Mouse (Mus musculus): ENCODE measurements around the gene Trim8. TPM values are rescaled to one million over a fixed set of nuclear protein-coding genes. Genes with fewer than 3 reads are reported as not detected.

Trim8 gene
- polyA plus RNA-seq, 1 experiment: 63.0 TPM

DNA sequence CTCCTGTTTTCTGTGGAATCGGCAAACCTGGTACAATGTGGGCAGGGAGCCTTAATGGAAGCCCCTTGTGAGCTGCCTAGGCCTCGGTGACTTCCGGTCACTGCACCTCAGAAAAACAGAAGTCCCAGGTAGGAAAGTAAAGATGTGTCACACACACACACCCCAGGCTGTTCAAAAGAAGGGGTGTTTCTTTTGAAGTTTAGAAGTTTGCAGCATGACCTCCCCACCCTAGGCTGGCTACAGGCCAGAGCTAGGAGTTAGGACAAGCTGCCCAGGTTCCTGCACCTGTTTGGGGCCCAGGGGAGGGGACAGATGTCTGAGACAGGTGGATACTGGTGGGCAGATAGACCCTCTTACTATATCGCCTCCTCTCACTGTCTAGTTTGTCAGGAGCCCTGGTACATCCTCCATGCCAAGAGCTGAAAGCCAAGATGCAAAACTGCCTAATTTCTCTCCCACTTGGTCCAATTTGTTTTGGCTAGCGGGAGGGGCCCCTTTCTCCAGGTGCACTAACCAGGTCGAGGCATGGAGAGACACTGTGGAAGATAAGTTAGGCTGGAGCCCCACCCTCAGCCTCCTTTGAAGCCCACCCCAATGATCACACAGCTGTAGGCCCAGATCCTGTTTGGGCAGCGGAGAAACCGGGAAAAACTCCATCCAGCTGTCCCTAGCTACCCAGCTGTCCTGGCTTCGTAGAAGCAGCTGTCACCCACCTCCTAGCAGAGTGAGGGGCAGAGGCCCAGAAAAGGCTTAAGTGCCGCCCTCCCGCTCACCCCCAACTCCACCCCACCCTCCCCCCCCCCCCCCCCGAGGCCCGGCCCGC lies 16.2 kb downstream of the Trim8 start:
- peak; percentile 60 for DNase-seq (ENCODE audit: low read depth)
- no peak for TF ChIP-seq CTCF (IDR thresholded peaks at IDR 0.05; ENCODE audit: borderline replicate concordance, extremely low read depth, insufficient read depth, insufficient read length)
- TF ChIP-seq POLR2A (IDR thresholded peaks at IDR 0.05; ENCODE audit: borderline replicate concordance, extremely low read depth, insufficient read depth, insufficient read length, poor library complexity, severe bottlenecking): no peak

DNA sequence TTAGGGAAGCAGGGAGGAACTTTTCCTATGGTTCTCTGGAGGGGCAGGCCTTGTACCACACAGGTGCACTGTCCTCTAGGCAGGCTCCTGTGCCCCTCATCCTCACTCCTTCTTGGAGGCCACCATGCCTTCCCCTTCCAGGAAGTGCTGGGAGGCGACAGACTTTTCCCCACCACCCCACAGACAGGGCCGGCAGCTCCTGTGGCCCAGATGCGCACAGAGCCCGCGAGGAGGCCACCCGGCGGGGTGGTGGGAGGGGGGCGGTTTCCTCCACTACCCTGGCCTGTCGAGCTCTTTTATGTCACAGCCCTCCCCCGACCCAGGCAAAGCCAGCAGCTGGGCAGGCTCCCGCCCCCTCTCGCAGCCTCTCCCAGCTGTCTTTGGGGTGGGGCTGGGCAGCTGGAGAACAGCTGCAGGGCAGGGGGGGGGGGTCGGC lies 16.9 kb downstream of the Trim8 start:
- peak; percentile 72 for DNase-seq (ENCODE audit: low read depth)
- TF ChIP-seq CTCF (IDR thresholded peaks at IDR 0.05; ENCODE audit: borderline replicate concordance, extremely low read depth, insufficient read depth, insufficient read length): no peak
- no peak for TF ChIP-seq POLR2A (IDR thresholded peaks at IDR 0.05; ENCODE audit: borderline replicate concordance, extremely low read depth, insufficient read depth, insufficient read length, poor library complexity, severe bottlenecking)

DNA sequence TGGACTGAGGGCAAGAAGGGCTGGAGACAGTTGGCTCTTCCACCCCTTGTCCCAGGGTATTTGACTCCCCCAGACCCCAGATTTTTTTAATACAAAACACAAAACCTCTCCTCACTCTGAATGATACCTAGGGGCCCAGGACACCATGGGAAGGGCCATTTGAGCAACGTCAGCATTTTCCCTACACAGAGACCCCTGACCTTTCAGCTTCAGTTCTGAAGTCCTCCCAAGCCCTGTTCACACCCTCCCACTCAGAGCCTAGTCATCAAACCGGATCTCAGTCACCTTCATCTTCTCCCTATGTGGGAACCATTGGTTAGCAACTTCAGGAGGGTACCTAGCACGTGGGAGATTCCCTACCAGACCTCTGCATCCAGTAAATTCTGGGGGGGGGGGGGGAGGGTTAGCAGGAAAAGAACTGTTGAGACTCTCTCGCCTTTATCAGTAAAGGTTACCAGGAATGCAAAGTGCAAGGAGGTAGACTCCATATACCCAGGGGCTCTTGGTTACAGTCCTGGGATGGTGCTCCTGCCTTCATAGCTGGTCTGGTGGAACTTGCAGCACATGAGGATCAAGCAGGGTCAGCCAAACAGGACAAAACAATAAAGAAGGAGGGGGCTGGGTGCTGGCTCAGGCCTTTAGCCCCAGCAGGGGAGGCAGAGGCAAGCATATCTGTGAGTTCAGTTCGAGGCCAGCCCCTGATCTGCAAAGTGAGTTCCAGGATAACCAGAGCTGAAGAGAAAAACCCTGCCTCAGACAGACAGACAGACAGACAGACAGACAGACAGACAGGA lies 17.5 kb downstream of the Trim8 start:
- TF ChIP-seq POLR2A (IDR thresholded peaks at IDR 0.05; ENCODE audit: borderline replicate concordance, extremely low read depth, insufficient read depth, insufficient read length, poor library complexity, severe bottlenecking): no peak
- no peak for TF ChIP-seq CTCF (IDR thresholded peaks at IDR 0.05; ENCODE audit: borderline replicate concordance, extremely low read depth, insufficient read depth, insufficient read length)

DNA sequence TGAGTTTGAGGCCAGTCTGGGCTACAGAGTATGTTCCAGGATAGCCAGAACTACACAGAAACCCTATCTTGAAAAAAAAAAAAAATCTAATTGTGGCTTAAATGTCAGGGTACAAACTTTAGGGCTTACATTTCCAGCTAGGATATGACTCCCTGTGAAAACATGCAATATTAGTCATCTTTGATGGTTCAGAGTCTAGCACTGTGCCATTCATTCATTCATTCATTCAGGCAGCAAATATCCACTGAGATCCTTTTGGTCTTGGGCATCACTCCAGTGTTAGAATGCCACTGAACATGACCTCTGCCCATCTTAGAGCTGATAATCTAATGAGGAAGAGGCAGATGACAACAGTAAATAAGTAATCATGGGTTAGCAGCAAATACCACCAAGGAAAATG lies 20.2 kb downstream of the Trim8 start:
- TF ChIP-seq CTCF (IDR thresholded peaks at IDR 0.05; ENCODE audit: borderline replicate concordance, extremely low read depth, insufficient read depth, insufficient read length): no peak
- TF ChIP-seq POLR2A (IDR thresholded peaks at IDR 0.05; ENCODE audit: borderline replicate concordance, extremely low read depth, insufficient read depth, insufficient read length, poor library complexity, severe bottlenecking): no peak
- no peak for DNase-seq (ENCODE audit: low read depth)

More for the DNA sequence above, 17.5 kb downstream of the Trim8 start:
- DNase-seq (ENCODE audit: low read depth): no peak

DNA sequence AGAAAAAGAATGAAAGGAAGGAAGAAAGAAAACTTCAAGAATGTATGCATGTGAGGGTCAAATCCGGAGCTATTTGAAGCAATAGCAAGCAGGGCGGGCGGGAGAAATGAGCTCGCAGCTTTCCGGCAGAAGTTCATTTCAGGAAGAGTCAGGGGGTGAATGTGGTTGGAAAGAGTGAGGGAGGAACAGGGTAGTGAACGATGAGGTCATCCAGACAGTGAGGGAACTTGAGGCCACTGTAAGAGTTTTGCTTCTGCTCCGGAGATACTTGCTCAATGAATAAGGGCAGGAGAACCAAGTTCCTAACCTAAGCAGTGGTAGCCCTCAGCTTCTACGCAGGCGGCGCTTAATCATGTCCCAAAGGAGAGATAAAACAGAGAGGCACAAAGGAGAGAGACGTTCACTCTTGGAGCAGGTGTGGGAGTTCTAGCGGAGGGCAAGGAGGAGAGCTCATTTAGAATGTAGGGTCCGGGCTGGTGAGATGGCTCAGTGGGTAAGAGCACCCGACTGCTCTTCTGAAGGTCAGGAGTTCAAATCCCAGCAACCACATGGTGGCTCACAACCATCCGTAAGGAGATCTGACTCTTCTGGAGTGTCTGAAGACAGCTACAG lies 21.0 kb downstream of the Trim8 start:
- TF ChIP-seq POLR2A (IDR thresholded peaks at IDR 0.05; ENCODE audit: borderline replicate concordance, extremely low read depth, insufficient read depth, insufficient read length, poor library complexity, severe bottlenecking): no peak
- TF ChIP-seq CTCF (IDR thresholded peaks at IDR 0.05; ENCODE audit: borderline replicate concordance, extremely low read depth, insufficient read depth, insufficient read length): no peak
- peak; percentile 36 for DNase-seq (ENCODE audit: low read depth)

DNA sequence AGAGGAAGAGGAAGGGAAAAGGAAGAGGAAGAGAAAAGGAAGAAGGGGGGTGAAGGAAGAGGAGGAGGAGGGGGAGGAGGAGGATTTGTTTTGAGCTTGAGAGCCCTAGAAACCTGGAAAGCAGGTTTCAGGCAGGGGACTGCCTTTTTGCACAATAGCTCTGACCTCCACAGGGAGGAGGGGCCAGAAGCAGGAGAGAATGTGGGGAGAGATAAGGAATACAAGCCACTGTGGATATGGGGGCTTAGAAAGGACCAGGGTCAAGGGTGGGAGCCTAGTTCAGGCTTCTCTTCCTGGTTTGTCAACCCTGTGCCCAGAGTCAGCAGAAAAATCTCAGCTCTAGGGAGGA lies 21.6 kb downstream of the Trim8 start:
- no peak for DNase-seq (ENCODE audit: low read depth)
- TF ChIP-seq CTCF (IDR thresholded peaks at IDR 0.05; ENCODE audit: borderline replicate concordance, extremely low read depth, insufficient read depth, insufficient read length): no peak
- TF ChIP-seq POLR2A (IDR thresholded peaks at IDR 0.05; ENCODE audit: borderline replicate concordance, extremely low read depth, insufficient read depth, insufficient read length, poor library complexity, severe bottlenecking): no peak

DNA sequence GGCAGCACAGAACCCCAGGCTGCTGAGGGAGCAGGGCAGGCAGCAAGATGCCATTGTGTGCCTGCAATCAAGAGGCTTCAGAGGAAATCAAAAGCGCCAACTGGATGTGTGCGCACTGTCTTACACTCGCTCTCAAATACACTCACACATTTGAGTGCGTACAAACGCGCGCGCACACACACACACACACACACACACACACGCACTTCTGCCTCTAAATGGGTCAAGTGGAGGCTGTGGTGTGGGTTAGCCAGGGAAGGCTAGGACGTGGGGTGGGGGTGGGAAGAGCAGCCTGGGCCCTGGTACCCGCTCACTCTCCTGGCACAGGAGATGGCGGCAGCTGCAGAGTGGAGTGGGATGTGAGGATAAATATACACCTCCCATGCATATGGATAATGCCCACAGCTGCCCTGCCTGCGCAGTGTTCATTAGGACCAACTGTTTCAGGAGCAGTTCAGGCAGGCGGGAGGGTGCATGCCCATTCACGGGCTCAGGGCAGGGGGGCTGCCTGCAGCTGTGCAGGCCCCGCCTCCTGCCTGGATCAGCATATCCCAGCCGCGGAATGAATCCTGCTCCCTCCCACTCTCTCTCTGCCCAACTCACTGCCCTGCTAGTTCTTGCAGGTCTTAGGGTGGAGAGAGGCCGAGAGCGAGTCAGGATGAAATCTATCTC lies 22.1 kb downstream of the Trim8 start:
- DNase-seq (ENCODE audit: low read depth): peak; percentile 97
- no peak for TF ChIP-seq POLR2A (IDR thresholded peaks at IDR 0.05; ENCODE audit: borderline replicate concordance, extremely low read depth, insufficient read depth, insufficient read length, poor library complexity, severe bottlenecking)
- no peak for TF ChIP-seq CTCF (IDR thresholded peaks at IDR 0.05; ENCODE audit: borderline replicate concordance, extremely low read depth, insufficient read depth, insufficient read length)

DNA sequence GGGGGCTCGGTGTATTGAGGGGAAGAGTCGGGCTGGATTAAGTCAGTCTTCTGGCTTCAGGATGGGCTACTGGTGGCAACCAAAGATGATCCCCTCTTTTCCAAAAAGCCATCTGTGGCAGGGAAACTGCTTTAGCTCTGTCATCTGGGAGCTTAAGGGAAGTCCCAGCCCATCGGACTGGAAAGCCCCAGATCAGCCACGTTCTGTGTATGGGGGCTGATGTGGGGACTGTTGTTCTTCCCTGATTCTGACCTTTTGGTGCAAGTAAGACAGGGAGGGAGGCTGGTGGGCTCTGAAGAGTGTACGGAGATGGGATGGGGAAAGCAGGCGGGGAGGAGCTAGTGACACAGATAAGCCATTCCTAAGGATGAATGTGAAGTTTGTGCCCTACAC lies 22.6 kb downstream of the Trim8 start:
- no peak for DNase-seq (ENCODE audit: low read depth)
- TF ChIP-seq POLR2A (IDR thresholded peaks at IDR 0.05; ENCODE audit: borderline replicate concordance, extremely low read depth, insufficient read depth, insufficient read length, poor library complexity, severe bottlenecking) (no peak), CTCF (IDR thresholded peaks at IDR 0.05; ENCODE audit: borderline replicate concordance, extremely low read depth, insufficient read depth, insufficient read length) (no peak)

DNA sequence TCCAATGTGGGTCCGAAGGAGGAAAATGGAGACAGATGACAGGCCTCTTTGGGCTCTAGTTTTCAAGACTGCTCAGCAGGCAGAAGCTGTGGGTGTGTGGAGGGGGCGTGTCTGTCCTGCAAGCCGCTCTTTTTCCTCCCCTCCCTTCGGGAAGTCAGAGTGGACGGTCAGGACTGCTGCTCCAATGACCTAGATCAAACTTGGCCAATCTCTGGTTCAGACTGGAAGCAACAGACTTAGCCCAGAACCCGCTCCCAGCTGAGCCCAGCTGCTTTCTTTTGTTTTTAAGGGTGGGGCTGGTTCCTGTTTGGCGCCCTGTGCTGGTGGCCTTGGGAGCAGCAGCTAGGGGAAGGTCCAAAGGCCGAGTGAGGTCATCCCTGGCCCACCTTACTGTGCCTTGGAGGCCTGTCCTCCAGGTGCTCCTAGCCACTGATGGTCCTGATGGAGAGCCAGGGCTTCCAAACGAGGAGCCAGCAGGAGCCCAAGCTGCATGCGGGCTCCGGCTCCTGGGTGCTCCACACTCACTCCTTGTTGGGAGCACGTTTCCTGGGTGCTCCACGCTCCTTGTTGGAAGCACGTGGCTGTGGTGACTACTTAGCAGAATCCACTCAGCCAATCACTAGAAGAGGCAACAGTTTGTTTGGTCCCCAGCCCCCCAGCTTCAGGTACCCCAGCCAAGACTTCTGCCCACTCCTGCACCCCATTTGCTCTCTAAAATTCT lies 23.3 kb downstream of the Trim8 start:
- TF ChIP-seq POLR2A (IDR thresholded peaks at IDR 0.05; ENCODE audit: borderline replicate concordance, extremely low read depth, insufficient read depth, insufficient read length, poor library complexity, severe bottlenecking) (no peak), CTCF (IDR thresholded peaks at IDR 0.05; ENCODE audit: borderline replicate concordance, extremely low read depth, insufficient read depth, insufficient read length) (no peak)
- DNase-seq (ENCODE audit: low read depth): peak; percentile 52
